Mouse (Mus musculus) neural tube, embryonic 14.5 days (tissue): ENCODE data around the gene Tiam1. TPM values are rescaled to one million over a fixed set of nuclear protein-coding genes. Genes with fewer than 3 reads are reported as not detected.

Source experiments
- ATAC-seq: fragments of 200-750 bp; cut with Nextera tagmentation; 2 replicates; pipeline ENCODE4 v1.8.0; 2017; ENCODE audit warnings: low read depth, mild to moderate bottlenecking, moderate TSS enrichment, moderate library complexity
- H3K27ac ChIP-seq: fragments of 300-500 bp; sonication (generic); 2 replicates; pipeline ENCODE4 v1.5.1; 2014; ENCODE audit warnings: low read depth, mild to moderate bottlenecking, control low read depth, low read length, moderate library complexity, mixed read lengths
- H3K27me3 ChIP-seq: fragments of 300-500 bp; sonication (generic); 2 replicates; pipeline ENCODE4 v1.6.1; 2014; ENCODE audit warnings: low read length; ENCODE audit not compliant: control insufficient read depth, insufficient read depth
- H3K36me3 ChIP-seq: fragments of 300-500 bp; sonication (generic); 2 replicates; pipeline ENCODE4 v1.6.1; 2014; ENCODE audit warnings: low read length, mixed read lengths; ENCODE audit not compliant: control insufficient read depth, insufficient read depth
- H3K4me1 ChIP-seq: fragments of 300-500 bp; sonication (generic); 2 replicates; pipeline ENCODE4 v1.6.1; 2014; ENCODE audit warnings: low read length; ENCODE audit not compliant: control insufficient read depth, insufficient read depth
- H3K4me2 ChIP-seq: fragments of 300-500 bp; sonication (generic); 2 replicates; pipeline ENCODE4 v1.6.1; 2014; ENCODE audit warnings: mild to moderate bottlenecking, low read depth, low read length, control low read depth
- H3K4me3 ChIP-seq: fragments of 300-500 bp; sonication (generic); 2 replicates; pipeline ENCODE4 v1.5.1; 2014; ENCODE audit warnings: low read depth, low read length, control low read depth, mixed read lengths
- H3K9ac ChIP-seq: fragments of 300-500 bp; sonication (generic); replicated peaks from 2 replicates; pipeline ENCODE4 v1.6.1; 2014; ENCODE audit warnings: low read depth, mild to moderate bottlenecking, control low read depth, low read length, mixed read lengths
- H3K9me3 ChIP-seq: fragments of 300-500 bp; sonication (generic); 2 replicates; pipeline ENCODE4 v1.6.1; 2016; ENCODE audit warnings: low read length; ENCODE audit not compliant: control insufficient read depth
- WGBS: fragments of 180-500 bp; shearing (Covaris S2); extraction: QIAGEN DNeasy Blood & Tissue Kit; methylation state at CpG from one replicate; pipeline ENCODE4 v1.1.7; 2014; 5-methylcytosine and 5-hydroxymethylcytosine counted together
- polyA plus RNA-seq: library from polyadenylated mRNA; unstranded; fragments of >200 nt; fragmentation: Nextera tagmentation; extraction: Ambion mirVana; gene quantifications from 2 replicates; pipeline ENCODE4 v1.2.1, GENCODE M21; 2014

The Tiam1 gene
- polyA plus RNA-seq, 1 experiment from 2014 or later = 34.8 TPM

DNA sequence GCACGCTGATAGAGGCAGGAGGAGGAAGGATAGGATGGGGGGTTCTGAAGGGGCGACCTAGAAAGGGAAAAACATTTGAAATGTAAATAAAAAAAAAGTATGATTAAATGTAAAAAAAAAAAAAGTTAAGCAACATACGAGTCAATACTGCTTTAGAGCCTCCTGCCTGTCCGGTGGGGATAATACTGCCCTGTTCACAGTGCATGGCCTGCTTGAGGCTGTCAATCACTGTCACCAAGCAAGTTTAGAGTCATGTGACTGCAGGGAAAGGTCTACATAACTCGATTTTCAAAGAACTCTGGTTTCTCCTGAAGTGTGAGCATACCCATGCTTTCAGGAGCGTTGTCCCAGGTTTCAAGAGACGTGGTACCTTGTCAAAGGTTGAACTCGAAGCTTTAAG, 15.2 kb downstream of the Tiam1 start:
- H3K27ac ChIP-seq = no peak overlapping the region
- H3K27me3 ChIP-seq = no peaks in the 10 kb centered on the region
- no peak overlapping the region for H3K9ac ChIP-seq
- H3K4me1 ChIP-seq = 0 out of 2 replicates have a peak, but pooled peaks cover 6% of the 10 kb centered on the region
- no peak overlapping the region for H3K4me3 ChIP-seq
- no peak for ATAC-seq
- H3K4me2 ChIP-seq = no peak overlapping the region
- H3K36me3 ChIP-seq = no peaks in the 10 kb centered on the region
- no peaks in the 10 kb centered on the region for H3K9me3 ChIP-seq
- WGBS = 66% methylated on average over 8 of the region's 8 CpGs

DNA sequence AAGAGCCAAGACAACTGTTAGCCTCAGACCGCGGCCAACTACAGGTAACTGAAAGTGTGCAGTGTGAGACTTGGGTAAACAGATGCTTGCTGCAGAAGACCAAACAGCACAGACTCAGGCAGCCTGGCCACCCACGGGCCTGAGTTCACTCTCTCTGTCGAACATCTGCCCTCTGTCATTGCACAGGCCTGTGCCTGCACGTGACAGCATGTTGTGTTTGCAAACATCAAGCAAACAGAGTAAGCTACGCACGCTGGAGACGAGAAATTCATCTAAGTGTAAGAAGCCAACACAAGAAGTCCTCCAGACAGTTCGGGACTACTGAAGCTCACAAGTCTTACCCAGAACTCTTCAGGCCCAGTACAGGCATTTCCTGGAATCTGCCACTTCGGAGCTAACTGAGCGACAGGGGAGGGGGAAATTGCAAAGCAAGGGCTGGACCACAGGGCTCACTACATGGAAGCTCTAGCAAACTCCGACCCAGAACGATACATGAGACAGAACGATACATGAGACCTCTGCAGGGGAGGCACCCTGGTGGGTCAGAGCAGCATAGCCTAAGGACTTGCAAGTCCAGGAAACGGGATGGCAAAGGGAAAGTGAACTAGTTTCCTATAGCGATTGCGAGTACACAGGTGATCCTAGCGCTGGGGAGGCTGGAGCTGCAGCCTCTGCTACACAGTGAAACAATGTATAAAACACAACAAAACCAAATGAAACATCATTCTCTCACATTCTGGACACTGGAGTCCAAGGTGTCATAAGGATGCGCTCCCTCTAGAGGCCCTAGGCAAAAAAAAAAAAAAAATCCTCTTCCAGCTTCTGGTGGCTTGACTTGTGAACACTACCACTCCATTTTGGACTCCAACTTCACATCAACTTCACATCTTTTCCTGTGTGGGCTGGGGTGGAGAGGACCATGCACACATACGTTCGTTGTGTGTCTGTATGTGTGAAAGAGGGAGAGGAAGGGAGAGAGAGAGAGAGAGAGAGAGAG, 18.0 kb downstream of the Tiam1 start:
- H3K4me1 ChIP-seq = 0 out of 2 replicates have a peak, but pooled peaks cover 6% of the 10 kb centered on the region
- no peak overlapping the region for H3K4me3 ChIP-seq
- H3K4me2 ChIP-seq = no peak overlapping the region
- H3K9ac ChIP-seq = no peak overlapping the region
- no peak overlapping the region for H3K27ac ChIP-seq
- ATAC-seq = no peak
- 81% methylated on average over 21 of the region's 21 CpGs for WGBS
- H3K9me3 ChIP-seq = no peaks in the 10 kb centered on the region
- H3K27me3 ChIP-seq = no peaks in the 10 kb centered on the region
- no peaks in the 10 kb centered on the region for H3K36me3 ChIP-seq

- 85% methylated on average over 6 of the region's 6 CpGs for WGBS
- H3K4me1 ChIP-seq = no peaks in the 10 kb centered on the region
- H3K4me3 ChIP-seq = no peak overlapping the region
Measured at GRCm38 (mm10) chr16:90123091-90123490, 20.5 kb downstream of the Tiam1 start.

DNA sequence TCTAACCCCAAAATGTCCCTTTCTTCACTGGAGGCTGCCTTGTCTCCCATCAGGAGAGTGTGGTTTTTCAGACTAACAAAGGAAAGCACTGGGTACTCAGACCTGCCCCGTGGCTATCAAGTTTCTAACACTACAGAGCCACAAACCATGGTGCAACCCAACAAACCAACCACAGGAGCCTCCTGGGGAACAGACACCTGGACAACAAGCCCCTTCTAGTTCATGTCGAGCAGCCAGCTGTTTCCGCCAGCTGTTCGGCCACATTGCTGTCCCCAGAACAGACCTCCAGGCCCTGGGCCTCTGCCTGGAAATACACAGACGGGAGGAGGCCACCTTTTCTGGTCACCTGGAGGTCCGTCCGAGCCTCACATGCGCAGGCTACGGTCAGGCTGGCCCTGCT, 21.1 kb downstream of the Tiam1 start:
- no peaks in the 10 kb centered on the region for H3K36me3 ChIP-seq
- ATAC-seq = no peak
- H3K4me2 ChIP-seq = no peak overlapping the region
- no peaks in the 10 kb centered on the region for H3K9me3 ChIP-seq
- 89% methylated on average over 9 of the region's 9 CpGs for WGBS
- H3K27ac ChIP-seq = no peak overlapping the region
- no peak overlapping the region for H3K4me3 ChIP-seq
- no peaks in the 10 kb centered on the region for H3K4me1 ChIP-seq
- H3K27me3 ChIP-seq = no peaks in the 10 kb centered on the region
- H3K9ac ChIP-seq = no peak overlapping the region

More at GRCm38 (mm10) chr16:90123091-90123490, 20.5 kb downstream of the Tiam1 start:
- H3K27ac ChIP-seq = no peak overlapping the region
- H3K4me2 ChIP-seq = no peak overlapping the region
- ATAC-seq = no peak
- no peaks in the 10 kb centered on the region for H3K36me3 ChIP-seq
- no peaks in the 10 kb centered on the region for H3K27me3 ChIP-seq
- H3K9me3 ChIP-seq = no peaks in the 10 kb centered on the region
- H3K9ac ChIP-seq = no peak overlapping the region

DNA sequence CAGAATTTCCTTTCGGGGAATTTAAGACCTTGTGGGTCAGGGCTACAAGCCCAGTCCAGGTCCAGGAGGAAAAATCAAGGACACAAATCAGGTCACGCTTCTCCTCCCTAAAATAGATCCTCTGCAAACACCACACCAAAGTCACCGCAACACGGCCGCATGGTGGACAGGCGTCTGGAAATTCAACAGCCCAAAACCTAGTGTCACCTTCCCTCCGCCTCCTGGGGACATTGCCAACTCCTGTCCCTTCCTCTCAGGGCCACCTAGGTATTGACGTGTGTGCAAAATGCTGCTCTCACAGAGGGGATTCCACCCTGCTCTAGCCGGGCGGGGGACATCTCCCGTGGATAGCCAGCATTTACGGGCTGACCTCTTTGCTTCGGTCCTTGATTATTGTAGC, 21.8 kb downstream of the Tiam1 start:
- Histone ChIP-seq H3K27ac (no peak overlapping the region), H3K4me2 (no peak overlapping the region), H3K9ac (no peak overlapping the region), H3K4me1 (no peaks in the 10 kb centered on the region), H3K9me3 (no peaks in the 10 kb centered on the region), H3K36me3 (no peaks in the 10 kb centered on the region), H3K27me3 (no peaks in the 10 kb centered on the region), H3K4me3 (no peak overlapping the region)
- no peak for ATAC-seq
- WGBS = 82% methylated on average over 13 of the region's 13 CpGs

DNA sequence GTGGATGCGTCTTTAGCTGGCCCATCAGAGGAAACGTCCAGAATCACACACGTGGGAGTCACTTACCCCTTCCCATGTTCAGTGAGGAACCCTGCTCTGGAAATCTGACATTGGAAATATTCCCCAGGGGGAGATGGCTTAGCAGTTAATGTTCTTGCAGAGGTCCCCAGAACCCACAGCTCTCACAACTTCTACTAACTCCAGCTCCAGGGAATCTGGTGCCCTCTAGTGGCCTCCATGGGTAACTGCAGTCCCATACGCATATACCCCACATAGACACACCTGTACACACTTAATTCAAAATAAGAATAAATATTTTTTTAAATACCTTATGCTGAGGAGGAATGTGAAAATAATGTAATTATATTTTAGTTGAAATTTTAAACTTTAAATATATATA, 23.6 kb downstream of the Tiam1 start:
- Histone ChIP-seq H3K27ac (no peak overlapping the region), H3K9me3 (no peaks in the 10 kb centered on the region), H3K4me2 (no peak overlapping the region), H3K4me1 (no peaks in the 10 kb centered on the region), H3K9ac (no peak overlapping the region), H3K4me3 (no peak overlapping the region), H3K27me3 (no peaks in the 10 kb centered on the region), H3K36me3 (no peaks in the 10 kb centered on the region)
- 96% methylated on average over 4 of the region's 4 CpGs for WGBS
- ATAC-seq = no peak

DNA sequence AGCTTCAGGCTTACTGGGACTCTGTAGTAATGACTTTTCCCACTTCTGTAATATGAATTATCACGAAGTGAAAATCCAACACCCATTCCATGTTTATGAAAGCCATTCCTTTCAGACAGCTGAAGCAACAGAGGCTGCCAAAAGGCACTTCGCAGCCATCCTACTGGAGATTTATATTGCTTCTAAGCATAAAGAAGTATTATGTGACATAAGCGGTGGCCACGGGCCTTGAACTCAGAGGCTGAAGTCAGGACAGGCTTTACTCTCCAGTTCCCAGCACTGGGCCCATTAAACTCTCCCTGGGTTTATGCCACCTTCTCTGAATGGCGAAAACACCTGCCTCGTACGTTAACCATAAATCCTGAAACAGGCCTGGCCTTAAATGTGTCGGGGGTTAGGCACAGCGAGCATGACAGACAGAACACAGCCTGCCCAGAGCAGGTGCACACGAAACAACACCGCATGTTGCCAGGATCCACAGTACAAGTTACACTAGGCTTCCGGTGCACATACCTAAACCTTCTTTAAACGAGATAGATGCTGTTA, 26.9 kb downstream of the Tiam1 start:
- Histone ChIP-seq H3K4me2 (no peak overlapping the region), H3K9me3 (no peaks in the 10 kb centered on the region), H3K4me3 (no peak overlapping the region), H3K4me1 (no peaks in the 10 kb centered on the region), H3K36me3 (no peaks in the 10 kb centered on the region), H3K27ac (no peak overlapping the region), H3K27me3 (no peaks in the 10 kb centered on the region), H3K9ac (no peak overlapping the region)
- 73% methylated on average over 13 of the region's 13 CpGs for WGBS
- no peak for ATAC-seq

DNA sequence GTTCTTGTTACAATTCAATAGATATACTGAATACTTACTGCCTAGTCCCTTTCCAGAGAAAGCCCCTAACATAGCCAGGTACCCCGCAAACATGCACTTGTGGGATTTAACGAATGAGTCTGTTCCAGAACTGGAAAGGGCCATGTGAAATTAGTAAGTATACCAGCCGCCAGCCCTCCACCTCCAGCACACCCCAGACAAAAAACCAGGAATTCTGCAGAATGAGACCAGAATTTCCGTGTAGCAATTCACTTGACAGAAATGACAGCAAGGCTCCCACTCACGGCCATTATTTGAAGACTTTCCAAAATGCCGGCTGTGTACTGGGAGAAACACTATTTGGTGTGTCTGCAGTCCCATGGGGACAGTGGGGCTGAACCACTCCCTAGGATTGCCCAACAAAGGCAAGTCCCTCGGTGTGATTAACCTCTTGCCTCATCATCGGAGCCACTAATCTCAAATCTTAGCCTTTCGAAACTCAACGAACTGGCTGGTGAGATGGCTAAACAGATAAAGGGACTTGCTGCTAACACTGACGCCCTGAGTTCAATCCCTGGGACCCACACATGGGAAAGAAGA, 30.9 kb downstream of the Tiam1 start:
- H3K27ac ChIP-seq = no peak overlapping the region
- no peaks in the 10 kb centered on the region for H3K9me3 ChIP-seq
- H3K4me1 ChIP-seq = no peaks in the 10 kb centered on the region
- H3K27me3 ChIP-seq = no peaks in the 10 kb centered on the region
- H3K4me2 ChIP-seq = no peak overlapping the region
- WGBS = 93% methylated on average over 11 of the region's 11 CpGs
- no peak overlapping the region for H3K4me3 ChIP-seq
- no peak overlapping the region for H3K9ac ChIP-seq
- ATAC-seq = no peak
- H3K36me3 ChIP-seq = no peaks in the 10 kb centered on the region

DNA sequence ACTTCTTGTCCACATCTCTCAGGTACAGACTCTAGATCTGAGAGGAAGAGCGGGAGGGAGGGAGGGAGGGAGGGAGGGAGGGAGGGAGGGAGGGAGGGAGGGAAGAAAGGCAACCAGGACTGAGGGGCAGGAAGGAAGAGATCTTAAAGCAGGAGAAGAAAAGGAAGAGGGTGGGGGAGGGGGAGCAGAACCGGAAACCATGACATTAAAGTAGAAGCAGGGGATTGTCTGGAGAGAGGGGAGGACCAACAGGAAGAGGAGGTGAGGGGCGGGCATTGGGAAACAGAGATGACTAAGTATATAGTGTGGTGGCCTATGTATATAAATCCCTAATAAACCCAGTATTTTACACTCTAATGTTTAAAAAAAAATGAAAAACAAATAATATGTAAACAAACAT, 34.1 kb downstream of the Tiam1 start:
- no peaks in the 10 kb centered on the region for H3K27me3 ChIP-seq
- H3K9me3 ChIP-seq = no peaks in the 10 kb centered on the region
- WGBS = 53% methylated on average over 2 of the region's 3 CpGs
- no peak overlapping the region for H3K4me3 ChIP-seq
- no peak overlapping the region for H3K27ac ChIP-seq
- H3K36me3 ChIP-seq = no peaks in the 10 kb centered on the region
- ATAC-seq = no peak
- no peaks in the 10 kb centered on the region for H3K4me1 ChIP-seq
- H3K4me2 ChIP-seq = no peak overlapping the region
- no peak overlapping the region for H3K9ac ChIP-seq
